Mouse (Mus musculus) right cerebral cortex, postnatal 25 days (tissue): ENCODE measurements at regions not wholly inside any gene's neighbourhood (a gene's known extent, or its start where the extent isn't known, plus 50 kb on each side); places are given as distances from the start of the nearest gene placed in this dataset.

Experiments used
- DNase-seq: peaks from one replicate; pipeline ENCODE4 v3.0.0; 2022

DNA sequence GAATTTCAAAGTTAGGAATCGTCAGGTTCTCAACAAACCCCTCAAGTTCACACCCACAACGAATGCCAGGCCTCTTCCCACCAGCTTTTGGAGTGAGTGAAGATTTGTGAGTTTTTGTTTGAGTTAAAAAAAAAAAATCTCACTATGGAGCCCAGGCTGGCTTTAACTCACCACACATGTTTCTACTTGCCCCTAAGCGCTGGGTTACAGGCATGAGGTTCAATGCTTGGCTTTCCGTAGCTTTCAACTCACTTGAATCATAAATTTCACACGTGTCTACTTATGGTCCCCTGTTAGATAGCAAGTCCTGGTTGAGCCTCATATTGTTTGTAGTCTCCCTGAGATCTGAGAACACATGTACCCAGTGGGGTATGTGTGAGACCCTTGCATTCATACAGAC, 122.8 kb upstream of the Efna5 start:
- no peak for DNase-seq

DNA sequence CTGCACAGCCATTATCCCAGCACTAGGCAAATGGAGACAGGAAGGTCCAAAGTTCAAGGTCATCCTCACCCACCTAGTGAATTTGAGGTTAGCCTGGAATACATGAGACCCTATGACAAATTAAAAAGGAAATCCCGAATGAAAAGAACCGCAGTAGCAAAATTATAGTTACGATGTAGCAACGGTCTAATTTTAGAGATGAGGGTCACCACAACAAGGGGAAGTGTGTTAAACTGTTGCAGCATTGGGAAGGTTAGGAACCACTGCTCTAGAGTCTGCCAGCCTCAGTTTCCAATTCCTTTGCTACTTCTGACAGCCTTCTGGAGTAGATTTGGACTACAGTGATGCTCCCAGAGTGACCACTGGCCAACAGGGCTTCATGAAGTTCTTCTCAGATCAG, 121.6 kb upstream of the Efna5 start:
- no peak for DNase-seq

DNA sequence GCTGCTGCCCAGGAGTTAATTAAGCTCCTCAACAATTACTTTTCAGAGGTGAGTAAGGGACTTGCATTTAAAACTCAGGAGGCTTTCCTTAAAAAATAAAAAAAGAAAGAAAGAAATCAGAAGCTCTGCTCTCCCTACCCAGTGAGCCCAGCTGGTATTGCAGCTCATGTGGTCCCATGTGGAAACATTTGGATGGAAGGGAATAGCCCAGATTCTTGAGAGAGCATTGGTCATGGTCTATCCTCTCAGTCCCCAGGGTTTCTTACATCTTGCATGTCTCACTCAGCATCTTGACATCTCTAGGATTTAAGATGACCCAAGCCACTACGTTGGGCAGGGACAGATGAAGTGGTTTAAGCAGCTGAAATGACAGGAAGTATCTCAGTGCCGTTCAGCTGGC, 120.8 kb upstream of the Efna5 start:
- DNase-seq, result no peak

DNA sequence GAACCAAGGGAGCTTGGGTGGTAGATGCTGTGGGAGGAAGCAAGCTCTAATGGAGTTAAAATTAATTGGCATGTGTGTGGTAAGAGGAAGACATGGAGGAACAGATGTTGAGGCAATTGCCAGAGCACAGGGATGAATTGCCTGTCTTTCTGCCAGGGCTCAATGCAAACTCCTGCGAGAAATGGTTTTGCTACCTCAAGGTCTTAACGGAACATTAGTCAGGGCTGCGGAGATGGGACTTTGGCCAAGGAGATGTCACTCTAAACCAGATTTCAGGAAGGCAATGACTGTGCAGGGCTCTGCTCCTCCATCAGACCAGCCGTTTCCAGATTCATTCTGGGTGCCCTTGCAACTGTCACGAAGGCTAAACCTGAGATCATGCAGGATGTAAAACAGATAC, 116.6 kb upstream of the Efna5 start:
- no peak for DNase-seq

DNA sequence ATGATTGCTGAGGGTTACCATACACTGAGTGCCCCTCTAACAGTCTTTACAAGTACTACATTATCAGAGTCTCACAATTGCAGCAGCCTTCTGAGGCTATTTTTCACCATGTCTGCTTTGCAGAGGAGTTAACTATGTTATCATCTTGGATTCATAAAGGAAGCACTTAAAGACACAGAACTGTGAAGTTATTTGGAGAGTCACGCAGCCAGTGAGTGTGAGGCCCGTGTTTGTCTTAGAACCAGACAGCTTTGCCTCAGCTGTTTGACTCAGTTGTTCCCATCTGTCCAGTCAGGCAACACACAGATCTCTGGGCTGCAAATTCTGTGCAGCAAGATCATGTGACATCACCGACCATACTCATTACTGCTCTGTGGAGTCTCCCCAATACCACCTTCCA, 114.2 kb upstream of the Efna5 start:
- peak; percentile 20 for DNase-seq

DNA sequence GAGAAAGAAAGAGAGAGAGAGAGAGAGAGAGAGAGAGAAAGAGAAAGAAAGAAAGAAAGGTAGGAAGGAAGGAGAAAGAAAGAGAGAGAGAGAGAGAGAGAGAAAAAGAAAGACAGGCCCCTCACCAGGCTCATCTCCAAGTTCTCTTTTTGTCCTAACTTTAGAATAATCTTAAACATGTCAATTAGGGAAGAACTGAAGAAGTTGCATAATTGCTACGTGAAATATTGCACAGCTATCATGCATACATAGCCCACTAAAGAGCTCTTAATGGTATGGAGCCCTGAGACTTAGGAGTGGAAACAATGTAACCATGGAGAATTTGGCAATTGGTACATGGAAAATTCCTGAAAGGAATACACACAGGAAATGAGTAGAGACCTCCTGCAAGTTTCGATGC, 111.9 kb upstream of the Efna5 start:
- DNase-seq, result no peak

DNA sequence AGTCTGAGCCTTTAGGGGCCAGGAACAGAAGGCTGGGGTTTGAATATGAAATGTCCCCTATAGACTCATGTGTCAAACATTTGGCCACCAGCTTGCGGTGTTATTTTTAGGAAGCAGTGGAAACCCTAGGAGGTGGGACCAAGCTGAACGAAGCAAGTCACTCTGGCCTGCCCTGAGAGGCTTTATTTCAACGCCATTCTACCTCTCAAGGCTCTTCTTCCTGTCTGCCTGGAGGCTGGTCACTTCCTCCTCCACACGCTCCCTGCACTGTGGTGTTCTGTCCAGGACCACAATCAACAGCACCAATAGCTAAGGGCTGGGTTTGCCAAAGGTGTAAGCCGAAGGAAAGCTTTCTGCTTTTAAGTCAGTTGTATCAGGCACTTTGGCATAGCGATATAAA, 105.2 kb upstream of the Efna5 start:
- no peak for DNase-seq

DNA sequence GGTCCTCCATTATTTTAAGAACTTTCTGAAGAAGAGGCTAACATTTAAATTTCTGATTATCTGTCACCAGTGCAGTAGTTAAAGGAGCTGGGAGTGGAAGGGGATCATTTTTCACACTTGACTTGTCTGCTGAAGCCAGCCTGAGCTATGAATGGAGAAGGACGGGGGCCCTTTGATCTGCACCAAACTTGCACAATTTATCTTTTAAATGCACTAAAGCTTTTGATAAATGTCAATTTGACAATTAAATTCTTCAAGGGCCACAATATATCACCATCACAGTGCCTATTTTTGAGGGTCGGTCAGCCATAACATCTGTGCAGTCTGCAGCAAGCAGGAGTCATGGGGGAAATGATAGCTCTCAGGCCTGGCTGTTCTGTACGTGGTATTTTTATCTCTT, 99.2 kb upstream of the Efna5 start:
- DNase-seq, result no peak

DNA sequence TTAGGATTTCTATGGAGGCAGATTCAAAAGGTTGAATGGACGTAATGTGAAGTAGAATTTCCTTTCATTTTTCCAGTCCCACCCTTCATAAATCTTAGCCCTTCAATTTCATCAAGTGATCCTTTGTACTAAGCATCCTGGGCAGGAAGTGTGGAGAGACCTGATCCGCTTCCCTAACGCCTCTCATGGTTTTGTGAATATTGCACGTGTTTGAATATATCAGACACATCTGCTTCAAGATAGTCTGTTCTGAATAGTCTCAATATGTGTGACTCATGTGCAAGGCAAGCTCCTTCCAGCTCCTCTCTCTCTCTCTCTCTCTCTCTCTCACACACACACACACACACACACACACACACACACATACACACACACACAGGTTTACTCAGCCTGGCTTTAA, 96.4 kb upstream of the Efna5 start:
- no peak for DNase-seq

DNA sequence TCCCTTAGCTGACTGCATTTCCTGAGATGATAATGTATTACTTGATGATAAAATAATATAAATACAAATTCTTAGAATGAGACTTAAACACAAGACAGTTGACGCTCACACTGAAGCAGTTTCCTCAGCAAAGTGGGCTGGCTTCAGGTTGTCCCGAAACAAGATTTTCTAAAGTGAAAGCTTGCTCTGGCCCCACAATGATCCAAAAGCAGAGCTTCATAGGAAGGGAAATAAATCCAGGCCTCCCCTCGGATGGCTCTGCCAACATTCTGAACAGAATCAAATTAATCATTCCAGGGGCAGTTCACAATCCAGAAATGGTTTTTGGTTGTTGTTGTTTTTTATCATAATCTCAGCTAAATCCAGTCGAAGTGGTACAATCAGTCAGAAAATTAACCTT, 96.0 kb upstream of the Efna5 start:
- DNase-seq, result no peak

DNA sequence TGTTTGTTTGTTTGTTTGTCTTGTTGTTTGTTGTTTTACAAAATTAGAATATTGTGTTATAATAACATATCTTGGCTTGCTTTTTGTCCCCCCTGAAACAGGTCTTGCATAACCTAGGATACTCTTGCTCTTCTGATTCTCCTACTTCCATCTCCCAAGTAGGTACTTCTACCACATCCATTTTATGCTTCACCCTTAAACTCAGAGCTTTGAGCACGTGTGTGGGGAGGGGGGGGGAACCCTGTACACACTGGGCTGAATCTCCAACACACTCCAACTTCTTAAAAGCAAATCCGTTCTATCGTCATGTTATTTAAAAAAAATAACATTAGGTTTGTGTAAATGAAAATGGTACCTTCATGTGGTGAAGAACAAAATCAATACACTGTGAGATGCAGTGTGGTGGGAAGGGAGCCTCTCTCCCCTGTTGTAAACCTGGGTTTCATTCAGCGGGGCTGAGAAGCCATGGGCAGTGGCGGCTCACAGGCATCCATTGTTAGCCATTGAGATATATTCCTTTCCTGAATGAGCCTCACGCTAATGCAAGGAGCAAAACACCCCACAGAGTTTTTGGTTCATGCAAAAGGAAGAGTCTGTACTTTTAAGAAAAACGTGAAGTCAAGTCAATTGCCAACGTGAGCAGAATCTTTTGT, 93.6 kb upstream of the Efna5 start:
- no peak for DNase-seq

DNA sequence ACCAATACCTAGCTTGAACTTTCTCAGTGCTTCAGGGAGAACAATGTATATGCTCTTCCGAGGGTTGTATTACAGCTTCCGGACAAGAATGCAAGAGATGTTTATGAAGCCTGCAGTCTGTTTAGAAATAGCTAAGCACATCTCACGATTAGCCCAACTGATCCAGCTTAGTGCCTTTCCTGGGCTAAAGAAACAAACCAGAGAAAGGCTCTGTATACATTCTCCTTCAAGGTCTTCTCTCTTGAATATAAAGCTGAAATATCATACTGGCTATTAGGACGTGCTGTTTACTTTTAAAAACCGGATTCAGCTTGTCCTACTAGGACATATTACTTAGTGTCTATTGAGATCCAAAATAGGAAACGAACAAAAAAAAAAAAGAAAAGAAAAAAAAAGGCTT, 87.9 kb upstream of the Efna5 start:
- DNase-seq, result no peak

DNA sequence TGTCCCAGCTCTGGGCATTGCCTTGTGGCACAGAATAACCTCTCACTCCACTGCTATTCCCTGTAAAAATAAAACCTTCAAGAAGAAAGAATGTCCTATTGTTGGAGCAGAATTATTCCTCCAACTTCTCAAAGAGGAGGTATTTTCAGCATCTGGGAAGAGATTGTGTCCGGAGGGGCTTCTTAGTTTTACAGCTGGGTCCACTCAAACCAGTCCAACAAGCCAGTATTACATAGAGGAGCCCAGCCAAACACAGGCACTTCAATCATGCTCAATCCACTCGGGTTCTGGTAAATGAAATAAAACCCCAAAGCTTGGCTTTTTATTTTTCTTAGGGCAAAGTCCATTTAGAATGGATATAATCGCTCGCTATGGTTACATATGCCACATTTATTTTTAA, 82.7 kb upstream of the Efna5 start:
- DNase-seq, result no peak

DNA sequence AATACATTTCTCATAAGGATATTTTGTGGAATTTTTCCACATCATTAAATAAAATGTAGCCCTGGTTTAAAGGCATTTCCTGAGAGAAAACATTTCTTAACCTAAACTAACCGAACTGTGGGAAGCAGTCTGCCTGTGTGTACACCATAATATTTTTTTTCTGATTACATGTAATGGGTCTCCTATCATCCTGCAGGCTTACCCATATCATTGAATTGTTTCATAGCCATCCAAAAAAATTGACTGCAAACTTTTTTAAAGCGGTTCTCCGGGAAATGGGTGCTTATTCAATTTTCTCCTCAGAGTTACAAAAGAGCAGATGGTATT, 81.1 kb upstream of the Efna5 start:
- DNase-seq, result no peak

DNA sequence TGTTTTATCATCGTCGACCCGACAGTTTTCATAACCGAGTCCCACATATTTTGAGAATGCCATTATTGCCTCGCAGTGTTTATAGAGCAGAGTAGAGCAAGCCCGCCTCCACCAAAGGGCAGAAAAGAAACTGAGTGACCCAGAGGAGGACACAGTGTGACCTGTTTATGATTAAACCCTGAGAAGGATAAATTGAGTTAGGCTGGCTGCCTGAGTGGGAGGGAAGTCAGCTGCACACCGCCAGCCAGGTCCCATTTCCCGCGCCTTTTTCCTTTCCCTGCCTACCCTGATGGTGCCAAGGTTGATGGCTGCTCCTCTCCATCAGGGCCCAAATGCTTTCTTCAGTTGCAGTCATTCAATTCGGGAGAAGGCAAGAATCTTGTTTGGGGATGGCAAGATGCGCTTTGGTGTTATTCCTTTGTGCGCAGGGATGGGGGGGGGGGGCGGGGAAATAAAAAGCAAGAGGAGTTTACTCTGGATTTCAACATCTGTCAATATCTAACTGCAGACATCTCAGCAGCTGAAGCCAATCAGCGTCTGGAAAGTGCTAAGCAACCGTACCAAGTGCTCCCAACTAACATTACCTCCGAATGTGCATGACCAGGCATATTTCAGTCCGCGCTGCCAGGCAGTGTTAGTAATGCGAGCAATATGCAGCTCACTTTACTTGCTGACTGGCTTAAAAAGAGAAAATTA, 80.6 kb upstream of the Efna5 start:
- DNase-seq, result no peak

DNA sequence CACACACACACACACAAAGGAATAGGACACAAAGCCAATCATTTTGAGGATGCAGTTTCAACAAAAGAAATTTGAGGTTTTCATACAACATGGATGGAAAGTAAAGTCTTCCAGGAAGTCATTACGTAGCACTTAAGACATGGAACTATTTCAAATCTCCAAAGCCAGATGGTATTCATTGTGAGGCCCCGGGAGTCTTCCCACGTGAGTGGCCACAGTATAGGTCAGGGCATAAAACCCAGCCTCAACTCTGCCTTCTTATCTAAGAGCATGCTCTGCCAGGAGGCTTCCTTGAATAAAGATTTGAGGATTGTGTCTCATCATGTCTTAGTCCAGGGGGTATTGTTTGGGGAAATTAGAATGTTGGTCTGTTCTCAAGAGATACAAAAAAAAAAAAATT, 78.0 kb upstream of the Efna5 start:
- no peak for DNase-seq

DNA sequence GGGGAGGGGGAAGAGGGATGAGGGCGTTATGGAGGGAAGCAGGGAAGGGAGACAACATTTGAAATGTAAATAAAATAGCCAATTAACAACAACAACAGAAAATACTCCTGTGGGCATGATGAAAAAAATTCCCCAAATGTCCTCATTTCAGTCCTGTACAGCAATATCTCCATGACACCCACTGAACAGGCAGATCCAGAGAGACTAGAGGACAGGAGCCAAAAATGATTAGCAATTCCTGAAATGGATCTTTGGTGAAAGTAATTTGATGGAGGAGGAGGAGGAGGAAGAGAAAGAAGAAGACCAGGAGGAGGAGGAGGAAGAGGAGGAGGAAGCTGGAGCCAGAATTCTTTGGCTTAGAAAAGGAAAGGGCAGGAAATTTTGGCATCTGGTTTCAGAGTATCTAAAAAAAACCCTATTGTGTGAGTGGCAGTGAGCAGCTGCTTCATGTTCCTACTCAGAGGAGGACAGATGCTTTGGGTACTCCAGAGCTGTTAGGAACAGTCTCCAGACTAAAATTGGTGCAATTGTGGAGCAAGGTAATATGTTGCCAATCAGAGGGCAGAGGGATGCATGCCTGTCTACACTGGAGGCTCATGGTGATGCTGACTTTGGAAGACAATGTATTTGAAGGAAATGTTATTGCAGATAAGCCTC, 66.5 kb upstream of the Efna5 start:
- peak; percentile 20 for DNase-seq

DNA sequence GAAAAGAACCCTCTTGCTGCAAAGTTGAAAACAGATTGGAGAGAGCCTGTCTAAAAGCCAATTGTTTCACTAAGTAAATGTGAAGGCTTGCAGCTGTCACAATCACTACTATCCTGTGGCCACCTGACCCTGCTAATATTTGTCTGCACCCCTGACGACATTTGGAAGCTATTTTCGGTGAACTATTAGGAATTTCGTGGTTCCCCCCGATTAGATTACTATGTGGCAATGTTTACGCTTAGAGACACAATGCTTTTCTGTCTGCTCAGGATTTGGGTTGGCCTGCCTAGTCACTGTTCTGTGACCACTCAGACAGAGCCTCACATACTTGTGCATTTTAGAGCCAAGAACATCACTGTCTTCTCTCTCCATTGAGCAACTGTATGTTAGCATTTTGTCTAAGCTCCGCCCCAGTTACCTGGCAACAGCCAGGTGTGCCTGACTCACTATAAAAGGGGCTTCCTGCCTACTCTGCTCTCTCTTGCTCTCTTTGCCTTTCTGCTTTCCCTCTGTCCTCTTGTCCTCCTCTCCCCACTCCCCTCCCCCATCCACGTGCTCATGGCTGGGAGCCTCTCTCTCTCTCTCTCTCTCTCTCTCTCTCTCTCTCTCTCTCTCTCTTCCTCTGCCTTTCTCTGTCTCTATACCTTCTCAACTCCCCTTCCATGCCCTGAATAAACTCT, 59.6 kb upstream of the Efna5 start:
- no peak for DNase-seq

DNA sequence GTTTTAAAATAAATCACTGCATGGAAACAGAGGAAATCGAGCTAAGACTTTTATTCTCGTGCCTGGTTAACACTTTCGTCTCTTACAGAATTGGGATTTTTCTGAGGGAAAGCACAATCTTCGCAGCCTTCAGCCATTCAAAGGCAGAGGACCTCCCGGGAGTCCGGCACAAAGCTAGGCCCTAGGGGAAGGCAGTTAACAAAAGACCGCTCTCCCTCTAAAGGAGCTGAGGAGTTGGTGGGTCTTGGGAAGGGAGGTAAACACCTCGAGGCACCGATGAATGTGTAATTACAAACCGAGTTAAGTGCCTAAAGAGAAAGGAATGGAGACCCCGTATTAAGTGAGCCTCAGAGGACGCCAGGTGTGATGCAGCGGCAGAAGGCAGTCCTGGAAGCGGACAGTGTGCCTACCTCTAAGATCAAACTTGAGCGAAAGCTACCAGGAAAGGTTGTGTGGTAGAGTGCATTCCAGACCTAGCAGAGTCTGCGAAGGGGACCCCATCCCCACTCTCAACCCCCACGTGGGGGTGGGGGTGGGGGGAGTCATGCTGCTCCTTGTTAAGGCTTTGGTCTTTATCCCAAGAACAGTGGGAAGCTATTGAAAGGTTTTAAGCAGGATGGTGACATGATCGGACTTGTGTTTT, 58.9 kb upstream of the Efna5 start:
- DNase-seq, result no peak

DNA sequence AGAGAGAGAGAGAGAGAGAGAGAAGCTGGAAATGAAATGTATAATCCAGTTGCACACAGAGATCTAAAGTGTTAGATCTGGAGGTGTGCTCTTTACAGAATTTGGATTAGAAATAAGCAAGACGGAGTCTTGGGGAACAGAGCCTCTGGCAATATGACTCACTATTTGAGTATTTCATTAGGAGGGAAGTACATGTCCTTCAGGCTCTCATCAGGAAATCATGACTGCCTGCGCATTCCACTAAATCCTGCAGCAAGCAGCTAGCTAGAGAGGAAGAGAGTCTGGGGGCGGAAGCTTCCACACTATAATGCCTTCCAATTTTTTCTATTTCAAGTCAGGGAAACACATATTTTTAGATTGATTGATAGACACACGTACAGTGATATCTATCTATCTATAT, 58.1 kb upstream of the Efna5 start:
- DNase-seq, result no peak
